Mouse (Mus musculus): ENCODE measurements at regions not wholly inside any gene's neighbourhood (a gene's known extent, or its start where the extent isn't known, plus 50 kb on each side); places are given as distances from the start of the nearest gene placed in this dataset.

- DNase-seq (ENCODE audit: low spot score in 2 of 2) = no peak
These were observed 110.1 kb upstream of the Tbx3 start for GRCm38 (mm10) chr5:119560392-119560791.

GRCm38 (mm10) chr5:119561531-119561930 lies 108.9 kb upstream of the Tbx3 start:
- DNase-seq (ENCODE audit: low spot score in 2 of 2) = no peak

- DNase-seq (ENCODE audit: low spot score in 2 of 2) = no peak
These were observed 106.7 kb upstream of the Tbx3 start for GRCm38 (mm10) chr5:119563510-119564351.

DNA sequence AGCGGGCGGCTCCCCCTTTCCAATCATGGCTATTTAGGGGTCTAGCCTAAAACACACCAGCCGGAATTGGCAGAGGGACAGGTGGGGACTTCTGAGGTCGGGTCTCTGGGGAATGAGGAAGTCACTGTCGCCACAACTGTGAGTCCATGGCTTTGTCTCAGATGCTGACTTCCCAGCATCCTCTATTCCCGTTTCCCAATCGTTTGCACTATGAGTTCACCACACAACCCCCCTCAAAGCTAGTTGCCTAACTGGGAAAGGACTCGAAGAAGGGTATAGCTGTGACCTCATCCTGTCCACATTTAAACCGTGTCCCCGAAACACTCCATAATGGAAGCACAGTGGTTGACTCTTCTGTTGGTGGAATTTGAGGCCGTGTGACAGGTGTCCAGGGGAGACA lies 102.8 kb upstream of the Tbx3 start:
- DNase-seq (ENCODE audit: low spot score in 2 of 2) = no peak

- no peak for DNase-seq (ENCODE audit: low spot score in 2 of 2)
These were observed 100.4 kb upstream of the Tbx3 start for GRCm38 (mm10) chr5:119570054-119570453.

GRCm38 (mm10) chr5:119571644-119572043 lies 98.8 kb upstream of the Tbx3 start:
- no peak for DNase-seq (ENCODE audit: low spot score in 2 of 2)

GRCm38 (mm10) chr5:119575124-119575523 lies 95.3 kb upstream of the Tbx3 start:
- DNase-seq (ENCODE audit: low spot score in 2 of 2) = peak; percentile 28 to 53

DNA sequence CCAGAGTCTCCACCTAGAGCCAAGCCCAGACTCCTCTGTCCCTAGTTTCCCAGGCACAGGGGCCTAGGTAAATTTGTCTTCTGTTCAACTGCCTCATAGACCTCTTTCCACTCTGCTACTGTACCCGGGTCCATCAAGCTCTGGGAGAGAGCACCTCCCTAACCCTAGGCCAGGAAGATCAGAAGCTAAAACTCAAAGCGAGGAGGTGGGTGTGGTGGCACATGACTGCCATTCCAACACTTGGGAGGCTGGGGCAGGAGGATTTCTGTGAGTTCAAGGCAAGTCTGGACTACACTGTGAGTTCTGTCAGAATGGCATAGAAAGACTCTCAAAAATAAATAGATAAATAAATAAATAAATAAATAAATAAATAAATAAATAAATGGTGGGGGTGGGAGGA lies 91.2 kb upstream of the Tbx3 start:
- DNase-seq (ENCODE audit: low spot score in 2 of 2) = no peak

- no peak for DNase-seq (ENCODE audit: low spot score in 2 of 2)
These were observed 90.7 kb upstream of the Tbx3 start for GRCm38 (mm10) chr5:119579806-119580205.

- DNase-seq (ENCODE audit: low spot score in 2 of 2) = no peak
These were observed 90.1 kb upstream of the Tbx3 start for GRCm38 (mm10) chr5:119580395-119580794.

GRCm38 (mm10) chr5:119580798-119581197 lies 89.7 kb upstream of the Tbx3 start:
- DNase-seq (ENCODE audit: low spot score in 2 of 2) = no peak

DNA sequence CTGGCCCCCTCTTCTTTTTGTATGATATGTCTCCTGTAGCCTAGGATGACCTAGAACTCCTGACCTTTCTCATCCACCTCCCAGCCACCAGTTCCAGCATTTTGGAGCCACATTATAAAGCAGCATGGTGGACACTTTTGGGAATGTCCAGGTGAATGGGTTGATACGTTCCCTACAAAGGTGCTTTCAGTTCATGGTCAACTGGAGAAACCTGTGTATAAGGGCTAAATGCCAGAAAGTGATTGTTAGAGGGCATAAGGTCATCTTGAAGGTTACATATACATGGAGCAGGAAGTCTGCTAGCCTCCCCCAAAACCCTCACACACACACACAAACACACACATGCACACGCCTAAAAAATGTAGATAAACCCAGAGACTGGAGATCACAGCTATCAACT lies 86.1 kb upstream of the Tbx3 start:
- no peak for DNase-seq (ENCODE audit: low spot score in 2 of 2)

GRCm38 (mm10) chr5:119584914-119585313 lies 85.6 kb upstream of the Tbx3 start:
- DNase-seq (ENCODE audit: low spot score in 2 of 2) = no peak

GRCm38 (mm10) chr5:119586391-119587058 lies 83.9 kb upstream of the Tbx3 start:
- no peak for DNase-seq (ENCODE audit: low spot score in 2 of 2)

DNA sequence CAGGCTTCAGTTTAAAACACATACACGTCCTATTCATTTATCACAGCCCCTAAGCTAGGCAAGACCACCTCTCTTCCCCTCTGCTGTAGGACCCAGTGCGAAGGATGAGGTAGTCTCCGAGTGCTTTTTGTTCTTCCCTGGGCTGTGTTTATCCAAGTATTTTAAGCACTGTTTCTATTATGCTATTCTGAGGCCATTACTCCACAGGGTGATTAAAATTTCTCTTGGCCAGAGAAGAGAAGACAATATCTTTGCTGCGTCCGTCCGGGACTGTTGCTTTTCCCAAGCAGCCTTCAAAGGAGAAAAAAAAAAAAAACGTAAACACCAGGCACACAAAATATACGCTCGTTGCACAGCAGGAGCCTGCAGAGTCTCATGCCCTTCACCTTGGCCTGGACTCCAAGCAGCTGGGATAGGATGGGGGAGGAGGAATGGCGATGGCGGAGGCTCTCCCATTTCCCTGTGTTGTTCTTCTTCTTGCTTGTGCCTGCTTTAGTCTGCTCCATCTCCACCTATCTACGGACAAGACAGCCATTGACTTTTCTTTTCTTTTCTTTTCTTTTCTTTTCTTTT lies 83.1 kb upstream of the Tbx3 start:
- no peak for DNase-seq (ENCODE audit: low spot score in 2 of 2)

DNA sequence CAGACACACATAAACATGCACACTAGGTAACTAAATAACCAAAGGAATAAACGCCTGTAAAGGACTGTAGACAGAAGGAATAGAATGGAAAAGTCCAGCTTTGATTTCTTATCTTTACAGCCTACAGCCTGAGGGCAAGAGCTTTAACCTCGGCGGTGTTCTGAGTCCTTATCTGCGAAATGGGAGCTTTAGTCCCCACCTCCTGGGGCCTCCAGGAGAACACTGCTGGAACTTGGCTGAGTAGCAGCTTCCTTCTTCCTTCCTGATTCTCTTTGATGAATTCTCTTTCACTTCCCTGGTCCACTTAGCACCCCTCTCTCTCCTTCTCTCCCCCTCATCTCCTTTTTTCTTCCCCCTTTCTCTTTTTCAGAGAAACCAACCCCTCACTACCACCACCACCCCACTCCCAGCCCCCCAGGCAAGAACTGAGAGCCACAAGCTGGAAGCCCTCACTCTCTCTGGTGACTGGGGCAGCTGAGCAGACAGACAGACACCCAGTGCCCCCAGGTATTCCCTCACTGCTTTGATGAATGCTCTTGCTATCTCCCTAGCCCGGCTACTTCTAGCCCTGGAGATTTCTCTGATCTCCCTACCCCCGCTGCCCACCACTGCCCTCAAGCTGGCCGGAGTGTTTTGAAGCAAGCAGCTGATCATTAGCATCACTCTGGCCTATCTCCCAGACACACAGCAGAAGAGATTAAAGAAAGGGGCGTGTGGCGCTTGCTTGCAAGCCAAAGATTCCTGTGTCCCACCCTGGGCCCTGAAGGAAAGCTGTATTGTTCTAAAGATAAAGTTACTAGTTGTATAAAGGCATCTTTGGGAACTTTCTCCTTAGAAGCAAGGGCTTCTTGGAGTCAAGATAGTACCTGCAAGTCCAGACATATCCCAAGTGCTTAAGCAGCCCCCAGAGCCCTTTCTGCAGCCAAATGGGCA lies 81.9 kb upstream of the Tbx3 start:
- no peak for DNase-seq (ENCODE audit: low spot score in 2 of 2)

DNA sequence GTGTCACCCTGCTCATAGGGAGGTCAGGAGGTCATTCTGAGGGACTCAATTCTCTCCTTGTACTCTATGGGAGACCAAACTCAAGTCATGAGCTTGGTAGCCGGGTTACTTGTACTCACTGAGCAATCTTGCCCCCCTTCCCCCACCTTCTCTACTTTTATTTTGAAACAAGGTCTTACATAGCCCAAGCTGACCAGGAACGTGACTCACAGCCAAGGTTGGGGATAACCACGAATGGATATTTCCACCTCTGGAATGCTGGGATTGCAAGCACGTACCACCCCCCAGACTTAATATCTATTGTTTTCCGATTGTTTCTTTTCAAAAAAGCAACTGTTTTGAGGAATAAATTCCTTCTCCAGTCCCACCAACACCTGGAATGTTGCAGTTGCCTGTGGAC lies 79.2 kb upstream of the Tbx3 start:
- DNase-seq (ENCODE audit: low spot score in 2 of 2) = no peak

DNA sequence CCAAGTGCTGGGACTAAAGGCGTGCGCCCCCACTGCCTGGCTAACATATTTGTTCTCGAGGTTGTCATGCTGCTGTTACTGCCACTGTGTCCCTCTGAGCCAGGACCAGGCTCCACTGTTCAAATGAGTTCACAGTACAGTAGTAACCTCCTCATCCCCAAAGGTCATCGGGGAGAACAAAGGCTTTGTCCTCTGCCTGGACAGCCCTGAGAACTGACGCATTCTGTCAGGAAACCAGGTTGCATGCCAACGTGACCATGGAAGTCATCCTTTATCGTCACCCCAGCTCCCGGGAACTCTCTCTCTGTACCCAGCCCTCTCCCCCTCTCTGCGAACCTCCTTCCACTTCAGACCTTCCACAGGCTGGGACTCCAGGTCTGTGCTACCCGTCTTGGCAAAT lies 77.6 kb upstream of the Tbx3 start:
- no peak for DNase-seq (ENCODE audit: low spot score in 2 of 2)

DNA sequence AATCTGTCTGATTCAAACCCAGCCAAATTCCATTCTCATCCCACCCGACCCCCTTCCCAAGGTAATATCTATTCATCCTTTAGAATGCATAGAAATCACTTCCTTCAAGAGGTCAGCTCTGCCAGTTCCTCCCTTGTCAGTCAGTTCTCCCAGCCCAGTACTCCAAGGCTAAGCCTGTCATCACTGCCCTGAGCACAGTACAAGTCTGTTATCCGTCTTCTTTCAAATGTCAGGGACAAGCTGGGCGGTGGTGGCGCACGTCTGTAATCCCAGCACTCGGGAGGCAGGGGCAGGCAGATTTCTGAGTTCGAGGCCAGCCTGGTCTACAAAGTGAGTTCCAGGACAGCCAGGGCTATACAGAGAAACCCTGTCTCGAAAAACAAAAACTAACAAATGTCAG lies 75.9 kb upstream of the Tbx3 start:
- DNase-seq (ENCODE audit: low spot score in 2 of 2) = no peak

DNA sequence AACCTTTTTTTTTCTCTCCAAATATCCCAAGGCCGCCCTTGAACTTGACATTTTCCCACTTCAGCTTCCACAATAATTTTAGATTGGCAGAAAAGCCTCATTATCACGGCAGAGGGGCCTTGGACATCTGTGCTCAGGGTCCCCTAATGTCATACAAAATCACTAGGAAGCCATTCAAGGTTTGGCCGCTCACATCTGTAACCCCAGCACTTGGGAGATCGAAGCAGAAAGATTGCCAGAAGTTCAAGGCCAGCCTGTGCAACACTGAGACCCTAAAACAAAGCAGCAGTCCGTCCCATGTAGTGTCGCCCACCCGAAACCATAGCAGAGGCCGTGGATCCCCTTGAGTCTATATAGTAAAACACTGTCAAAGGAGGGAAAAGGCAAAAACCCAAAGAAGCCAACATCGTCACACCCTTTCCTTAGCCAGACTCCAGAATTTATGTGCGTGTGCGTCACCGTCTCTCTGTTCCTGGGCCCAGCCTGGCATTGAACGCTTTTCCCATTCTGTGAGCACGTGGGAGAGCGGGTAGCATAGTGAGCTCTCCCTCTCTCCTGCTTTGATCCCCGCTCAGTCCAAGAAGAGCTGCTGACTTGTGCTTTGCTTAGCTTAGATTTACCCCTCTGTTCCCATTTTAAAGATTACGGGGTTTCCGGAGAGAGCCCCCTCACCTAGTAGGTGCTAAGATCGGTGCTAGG lies 74.0 kb upstream of the Tbx3 start:
- no peak for DNase-seq (ENCODE audit: low spot score in 2 of 2)

DNA sequence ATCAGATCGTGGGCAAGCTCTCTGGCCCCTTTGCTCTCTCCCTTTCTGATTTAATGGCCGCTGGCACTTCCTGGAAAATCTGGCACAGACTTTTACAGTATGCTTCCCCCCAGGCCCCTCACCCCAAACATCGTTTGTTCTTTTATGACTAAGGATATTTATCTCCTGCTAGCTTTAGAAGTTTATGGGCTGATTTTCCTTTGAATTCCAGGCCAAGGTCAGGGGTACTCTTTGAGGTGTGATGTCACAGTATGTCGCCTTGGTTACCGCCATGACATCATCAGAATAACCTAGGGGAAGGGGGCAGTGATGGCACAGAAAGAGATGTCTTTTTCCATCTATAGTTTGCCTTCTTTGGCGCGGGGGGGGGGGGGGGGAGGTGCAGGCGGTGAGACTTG lies 73.5 kb upstream of the Tbx3 start:
- no peak for DNase-seq (ENCODE audit: low spot score in 2 of 2)

All from adrenal gland, postnatal 4 days (tissue).